Mouse (Mus musculus) hematopoietic stem cell, adult 5-6 weeks (primary cell): ENCODE measurements around the gene Bex3. TPM values are rescaled to one million over a fixed set of nuclear protein-coding genes. Genes with fewer than 3 reads are reported as not detected.

Experiments
- ATAC-seq, 2 experiments: fragments of 125-278 bp in 1 of 2; replicated peaks in 1 of 2; 2 replicates each; pipeline ENCODE4 v1.8.0; 2016 to 2017; ENCODE audit warnings: inconsistent platforms in 2 of 2, mild to moderate bottlenecking in 2 of 2, moderate number of reproducible peaks in 2 of 2, low read depth in 1 of 2, moderate TSS enrichment in 1 of 2; ENCODE audit not compliant: low FRiP score in 2 of 2, poor library complexity in 2 of 2, severe bottlenecking in 2 of 2, insufficient read depth in 1 of 2, low TSS enrichment in 1 of 2
- total RNA-seq: library from RNA; stranded (forward); fragments of 172-1452, 232-1000 nt; gene quantifications from 2 replicates; pipeline ENCODE4 v1.2.3, GENCODE M21; 2017

The Bex3 gene
- total RNA-seq, 1 experiment from 2014 or later: 194 TPM

DNA sequence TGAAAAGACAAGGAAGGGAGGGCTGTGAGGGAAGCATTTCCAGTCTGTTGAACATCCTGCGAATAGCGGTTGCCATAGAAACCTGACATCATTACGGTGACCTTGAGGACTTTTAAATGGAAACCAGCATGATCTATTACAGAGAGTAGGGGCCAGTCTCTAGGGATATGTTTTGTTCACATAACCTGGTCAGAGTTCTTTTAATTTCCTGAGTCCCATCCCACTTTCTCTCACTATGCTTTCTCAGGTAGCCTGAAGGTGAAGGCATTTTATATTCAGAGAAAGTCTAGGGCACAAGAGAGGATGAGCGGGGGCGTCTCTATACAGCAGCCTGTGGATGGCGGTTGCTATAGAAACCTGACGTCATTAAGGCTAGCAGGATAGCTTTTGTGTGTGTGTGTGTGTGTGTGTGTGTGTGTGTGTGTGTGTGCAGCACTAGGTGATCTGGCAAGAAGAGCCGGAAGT is 20.8 kb downstream of the Bex3 start:
- ATAC-seq: no peak

DNA sequence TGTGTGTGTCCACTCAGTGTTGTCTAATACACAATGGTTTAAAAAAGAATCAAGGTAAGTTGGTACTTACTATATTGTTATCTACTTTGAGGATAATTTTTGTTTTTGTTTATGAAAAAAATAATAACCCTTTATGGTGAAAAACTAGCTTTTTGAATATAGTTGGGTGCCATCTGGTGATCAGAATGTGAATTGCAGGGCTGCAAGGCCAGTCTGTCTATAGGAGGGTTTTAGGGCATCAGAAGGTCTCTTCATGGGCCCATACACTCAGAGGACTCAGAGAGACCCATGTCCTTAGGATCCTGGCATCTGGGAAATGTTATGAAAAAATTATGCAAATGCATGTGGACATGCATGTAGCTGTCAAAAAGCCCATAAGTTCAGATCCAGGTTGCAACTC is 34.2 kb downstream of the Bex3 start:
- no peak for ATAC-seq

DNA sequence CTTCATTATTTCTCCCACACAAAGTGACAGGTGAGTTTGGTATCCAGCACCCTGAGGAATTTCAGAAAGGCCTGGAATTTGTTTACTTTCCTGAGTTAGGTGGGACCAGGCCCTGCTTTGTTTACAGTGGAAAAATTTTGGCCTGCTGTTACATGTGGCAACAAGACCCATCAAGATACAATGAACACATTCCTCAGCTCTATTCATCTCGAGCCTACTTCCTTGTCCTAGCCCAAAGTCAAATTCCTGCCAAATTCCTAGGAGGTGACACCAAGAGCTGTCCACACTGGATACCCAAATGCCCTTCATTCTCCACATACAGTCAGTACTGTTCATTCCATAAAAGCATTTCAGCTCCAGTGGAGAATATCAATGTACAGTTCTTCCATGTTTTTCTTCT is 36.1 kb downstream of the Bex3 start:
- no peak for ATAC-seq

DNA sequence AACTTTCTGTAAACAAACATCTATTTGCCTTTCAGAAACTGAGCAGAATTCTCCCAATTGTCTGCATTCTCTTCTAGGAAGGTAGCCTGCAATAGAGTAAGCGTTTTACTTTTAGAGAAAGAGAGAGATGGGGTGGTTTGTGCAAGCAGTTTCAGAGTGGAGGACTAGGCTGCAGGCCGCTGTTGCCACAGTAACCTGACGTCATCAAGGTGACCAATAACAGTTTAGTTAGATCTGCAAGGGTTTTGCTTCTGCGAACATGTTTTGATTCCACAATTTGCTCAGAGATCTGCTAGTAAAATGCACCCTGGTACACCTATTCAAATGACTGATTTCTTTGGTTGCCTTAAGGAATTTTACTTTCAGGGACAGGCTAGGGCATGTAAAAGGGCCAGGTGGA is 43.2 kb downstream of the Bex3 start:
- no peak for ATAC-seq

DNA sequence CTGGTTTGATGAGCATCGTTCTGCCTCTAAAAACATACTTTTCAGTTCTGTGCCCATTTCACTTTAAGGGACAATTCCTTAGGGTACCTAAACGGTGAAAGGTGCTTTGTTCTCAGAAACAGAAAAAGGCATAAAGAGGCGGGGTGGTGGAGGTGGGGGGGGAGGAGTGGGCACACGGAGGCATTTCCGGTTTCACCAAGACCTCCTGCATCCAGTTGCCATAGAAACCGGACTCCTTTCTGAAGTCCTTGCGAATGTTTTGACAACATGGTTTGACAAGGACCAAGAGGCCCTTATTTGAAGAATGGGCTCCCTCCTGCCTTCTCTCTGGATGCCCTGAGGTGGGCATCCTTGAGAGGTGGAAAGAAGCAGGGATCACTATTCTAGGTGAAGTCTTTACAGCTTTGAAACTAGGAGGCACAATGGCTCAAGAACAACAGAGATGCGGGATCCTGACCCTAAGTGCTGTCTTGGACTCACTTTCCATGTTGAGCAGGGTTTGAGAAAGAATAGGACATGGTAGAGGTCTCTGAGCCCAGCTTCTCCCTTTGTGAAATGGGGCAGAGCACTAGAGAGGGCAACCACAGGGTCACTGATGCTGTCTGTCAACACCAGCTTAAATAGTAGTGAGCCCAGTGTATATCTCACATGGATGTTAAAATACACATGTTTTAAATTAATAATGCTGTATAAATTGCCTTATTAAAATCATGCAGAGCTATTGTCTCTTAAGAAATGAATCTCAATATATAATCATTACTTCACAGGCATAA is 43.9 kb downstream of the Bex3 start:
- ATAC-seq: no peak

DNA sequence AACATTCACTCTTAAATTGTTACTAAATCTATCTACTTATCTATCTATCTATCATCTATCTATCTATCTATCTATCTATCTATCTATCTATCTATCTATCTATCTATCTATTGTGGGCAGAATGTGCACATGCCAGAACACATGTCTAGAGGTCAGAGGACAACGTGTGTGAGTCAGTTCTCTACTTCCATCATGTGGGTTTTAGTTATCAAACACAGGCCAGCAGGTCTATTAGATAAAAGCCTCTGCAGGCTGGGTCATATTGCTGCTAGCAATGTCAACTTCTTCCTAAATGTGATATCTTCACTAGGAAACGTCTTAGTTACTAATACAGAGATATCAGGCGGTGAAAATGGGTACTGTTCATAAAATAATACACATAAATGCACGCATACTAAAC is 49.9 kb downstream of the Bex3 start:
- no peak for ATAC-seq

Other genes starting within 250 kb of the Bex3 start
- not detected in 2 replicates for gene Arxes1, start 236.9 kb upstream of the Bex3 start, total RNA-seq
- 1.2 and 3.5 TPM in 2 replicates for gene Bex2, start 202.0 kb upstream of the Bex3 start, total RNA-seq
- gene Nxf3, start 185.0 kb upstream of the Bex3 start, total RNA-seq: not detected in 2 replicates
- 17.6 and 26.4 TPM in 2 replicates for gene Bex4, start 131.3 kb upstream of the Bex3 start, total RNA-seq
- 90.9 and 95.8 TPM in 2 replicates for gene Tceal8, start 97.9 kb upstream of the Bex3 start, total RNA-seq
- gene Tceal5, start 66.4 kb upstream of the Bex3 start, total RNA-seq: 1.6 and 10.1 TPM in 2 replicates
- not detected in 2 replicates for gene Tceal7, start 55.5 kb upstream of the Bex3 start, total RNA-seq
- gene Bex1, start 54.7 kb upstream of the Bex3 start, total RNA-seq: 35.0 and 39.9 TPM in 2 replicates
- gene Tceal9, start 25.2 kb upstream of the Bex3 start, total RNA-seq: 262 and 339 TPM in 2 replicates
- not detected in 2 replicates for gene Kir3dl1, start 247.7 kb downstream of the Bex3 start, total RNA-seq